Mouse (Mus musculus): ENCODE measurements around the gene Upf1. TPM values are rescaled to one million over a fixed set of nuclear protein-coding genes. Genes with fewer than 3 reads are reported as not detected.
A peak's percentile ranks its signal among the peaks of the same experiment; 100 is the strongest.

The Upf1 gene
- polyA plus RNA-seq, 1 experiment from 2014 or later: 16.7 TPM

GRCm38 (mm10) chr8:70282603-70283135 is 70.4 kb downstream of the Upf1 start, which contains the start of gene Homer3:
Gene Homer3 (plus strand): TSS chr8:70282827.
- H3K27ac ChIP-seq: peak within 1 kb of the TSS; percentile 87
- H3K4me3 ChIP-seq: peak within 1 kb of the TSS; percentile 86
- peaks cover 32% of the 10 kb centered on the region for H3K36me3 ChIP-seq
- H3K4me2 ChIP-seq: peak within 1 kb of the TSS; percentile 79
- 3% methylated on average over 27 of the region's 36 CpGs for WGBS
- H3K9ac ChIP-seq: peak within 1 kb of the TSS; percentile 87
- H3K9me3 ChIP-seq: no peaks in the 10 kb centered on the region
- no peaks in the 10 kb centered on the region for H3K27me3 ChIP-seq
- H3K4me1 ChIP-seq: peaks cover 22% of the 10 kb centered on the region
- peak; percentile 83 for ATAC-seq (ENCODE audit: insufficient number of reproducible peaks, low FRiP score, low TSS enrichment, low read depth)

Other genes starting within 250 kb of the Upf1 start
- 0.35 and 0.50 TPM in 2 replicates for gene Ncan, start 232.4 kb downstream of the Upf1 start, polyA plus RNA-seq (2015; fragmentation: Nextera tagmentation; extraction: Ambion mirVana)
- 31.2 and 33.3 TPM in 2 replicates for gene Nr2c2ap, start 221.9 kb downstream of the Upf1 start, polyA plus RNA-seq (2015; fragmentation: Nextera tagmentation; extraction: Ambion mirVana)
- gene Rfxank, start 214.1 kb downstream of the Upf1 start, polyA plus RNA-seq (2015; fragmentation: Nextera tagmentation; extraction: Ambion mirVana): 20.2 and 20.9 TPM in 2 replicates
- 54.1 and 55.2 TPM in 2 replicates for gene Borcs8, start 213.8 kb downstream of the Upf1 start, polyA plus RNA-seq (2015; fragmentation: Nextera tagmentation; extraction: Ambion mirVana)
- 0.19 and 0.48 TPM in 2 replicates for gene Mef2b, start 213.6 kb downstream of the Upf1 start, polyA plus RNA-seq (2015; fragmentation: Nextera tagmentation; extraction: Ambion mirVana)
- gene Tmem161a, start 180.9 kb downstream of the Upf1 start, polyA plus RNA-seq (2015; fragmentation: Nextera tagmentation; extraction: Ambion mirVana): 64.9 and 74.3 TPM in 2 replicates
- gene Slc25a42, start 141.0 kb downstream of the Upf1 start, polyA plus RNA-seq (2015; fragmentation: Nextera tagmentation; extraction: Ambion mirVana): 5.7 and 5.8 TPM in 2 replicates
- 26.1 and 26.9 TPM in 2 replicates for gene Sugp2, start 119.1 kb downstream of the Upf1 start, polyA plus RNA-seq (2015; fragmentation: Nextera tagmentation; extraction: Ambion mirVana)
- 32.7 and 33.0 TPM in 2 replicates for gene Armc6, start 118.8 kb downstream of the Upf1 start, polyA plus RNA-seq (2015; fragmentation: Nextera tagmentation; extraction: Ambion mirVana)
- gene Homer3, start 70.5 kb downstream of the Upf1 start, polyA plus RNA-seq (2015; fragmentation: Nextera tagmentation; extraction: Ambion mirVana): 36.0 and 40.7 TPM in 2 replicates
- 52.7 and 53.1 TPM in 2 replicates for gene Ddx49, start 50.8 kb downstream of the Upf1 start, polyA plus RNA-seq (2015; fragmentation: Nextera tagmentation; extraction: Ambion mirVana)
- 397 and 441 TPM in 2 replicates for gene Cope, start 50.8 kb downstream of the Upf1 start, polyA plus RNA-seq (2015; fragmentation: Nextera tagmentation; extraction: Ambion mirVana)
- 8.8 and 9.6 TPM in 2 replicates for gene Cers1, start 37.5 kb downstream of the Upf1 start, polyA plus RNA-seq (2015; fragmentation: Nextera tagmentation; extraction: Ambion mirVana)
- 2.9 and 4.1 TPM in 2 replicates for gene Gdf1, start 23.5 kb downstream of the Upf1 start, polyA plus RNA-seq (2015; fragmentation: Nextera tagmentation; extraction: Ambion mirVana)
- gene Comp, start 20.3 kb upstream of the Upf1 start, polyA plus RNA-seq (2015; fragmentation: Nextera tagmentation; extraction: Ambion mirVana): 101 and 104 TPM in 2 replicates
- gene Crtc1, start 86.3 kb upstream of the Upf1 start, polyA plus RNA-seq (2015; fragmentation: Nextera tagmentation; extraction: Ambion mirVana): 22.2 and 22.4 TPM in 2 replicates
- 27.9 and 28.2 TPM in 2 replicates for gene Klhl26, start 123.7 kb upstream of the Upf1 start, polyA plus RNA-seq (2015; fragmentation: Nextera tagmentation; extraction: Ambion mirVana)
- gene Tmem59l, start 134.1 kb upstream of the Upf1 start, polyA plus RNA-seq (2015; fragmentation: Nextera tagmentation; extraction: Ambion mirVana): 6.9 and 9.6 TPM in 2 replicates
- gene Crlf1, start 139.9 kb upstream of the Upf1 start, polyA plus RNA-seq (2015; fragmentation: Nextera tagmentation; extraction: Ambion mirVana): 91.2 and 97.7 TPM in 2 replicates
- gene Rex1bd, start 153.5 kb upstream of the Upf1 start, polyA plus RNA-seq (2015; fragmentation: Nextera tagmentation; extraction: Ambion mirVana): 136 and 149 TPM in 2 replicates
- 859 and 940 TPM in 2 replicates for gene Uba52, start 157.5 kb upstream of the Upf1 start, polyA plus RNA-seq (2015; fragmentation: Nextera tagmentation; extraction: Ambion mirVana)
- gene Fkbp8, start 174.4 kb upstream of the Upf1 start, polyA plus RNA-seq (2015; fragmentation: Nextera tagmentation; extraction: Ambion mirVana): 274 and 278 TPM in 2 replicates
- 53.8 and 55.1 TPM in 2 replicates for gene Kxd1, start 174.7 kb upstream of the Upf1 start, polyA plus RNA-seq (2015; fragmentation: Nextera tagmentation; extraction: Ambion mirVana)
- 20.4 and 21.1 TPM in 2 replicates for gene Ell, start 186.2 kb upstream of the Upf1 start, polyA plus RNA-seq (2015; fragmentation: Nextera tagmentation; extraction: Ambion mirVana)
- 111 and 123 TPM in 2 replicates for gene Isyna1, start 241.1 kb upstream of the Upf1 start, polyA plus RNA-seq (2015; fragmentation: Nextera tagmentation; extraction: Ambion mirVana)